Comparison of ENCODE assay signal across 16 mouse cellular contexts in the genomic region with DNA sequence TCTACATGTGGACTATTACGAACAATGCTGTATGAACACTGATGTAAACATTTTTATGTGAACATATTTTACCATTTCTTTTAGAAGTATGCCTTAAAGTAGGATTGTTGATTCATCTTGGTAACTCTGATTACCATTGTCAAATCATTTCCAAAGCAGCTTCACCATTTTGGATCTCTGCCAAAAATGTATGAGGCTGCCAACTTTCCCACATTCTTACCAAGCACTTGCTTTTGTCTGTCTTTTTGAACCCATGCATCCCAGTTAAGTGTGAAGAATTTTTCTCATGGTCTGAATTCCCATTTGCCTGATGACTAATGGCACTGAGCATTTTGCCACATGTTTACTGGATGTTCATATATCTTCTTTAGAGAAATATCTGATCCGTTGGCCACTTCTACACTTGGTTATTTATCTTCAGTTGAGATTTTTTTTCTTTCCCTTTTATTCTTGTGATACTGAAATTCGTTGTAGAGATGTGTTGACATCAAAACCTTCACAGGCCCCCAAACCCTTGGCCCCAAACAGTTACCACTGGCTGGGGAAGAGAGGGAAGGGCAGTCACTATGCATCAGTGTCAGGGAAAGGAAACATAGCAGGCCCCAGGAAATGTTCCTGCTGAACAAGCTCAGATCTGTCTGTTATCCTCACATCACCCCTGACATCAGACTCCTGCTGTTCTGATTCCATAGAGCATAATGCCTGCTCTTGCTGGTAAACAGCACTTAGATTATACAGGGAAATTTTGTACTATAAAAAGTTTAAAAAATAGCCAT.
A peak's percentile ranks its signal among the peaks of the same experiment; 100 is the strongest.
DNase-seq lines count a peak whose midpoint lies in the region; ATAC-seq lines count a peak whose summit lies in the region.
"Had no signal": no experiment of that assay in that cellular context is flagged by ENCODE, and none has a peak within 500 bp of the region (broad histone marks: within the 10 kb centered on the region; RNA-seq: fewer than 3 reads in every experiment).

No protein-coding gene starts in this region.

- ATAC-seq in granulocyte monocyte progenitor cell, adult 5-6 weeks (replicated peaks; ENCODE audit: poor library complexity, severe bottlenecking), result no peak
- ATAC-seq: activated CD4-positive, CD25-positive, alpha-beta regulatory T cell, adult 4 months; CD4-positive, CD25-positive, alpha-beta regulatory T cell, adult 4 months; intestine, embryonic 15.5 days had no signal

- peak; percentile 19 to 21 for DNase-seq in cerebellum, adult 18-20 months
- DNase-seq in cerebellum, adult 11 months, result no peak
- DNase-seq in left cerebral cortex, postnatal 4 days, result peak; percentile 12
- DNase-seq in left cerebral cortex, adult 9 months (ENCODE audit: low spot score in 2 of 2), result no peak
- peak; percentile 55 for DNase-seq in brain, adult 2 months (ENCODE audit: low read depth, low spot score)
- peak; percentile 2 for DNase-seq in fibroblast of lung, adult 2 months (ENCODE audit: low read depth)
- DNase-seq in heart, postnatal 4 days, result no peak
- DNase-seq: adrenal gland, postnatal 14 days; heart, postnatal 10 days; kidney, postnatal 4 days; lung, postnatal 36 days; thymus, postnatal 36 days had no signal

- intact Hi-C loops in left cerebral cortex, postnatal 4 days (cut with DNase I), result no loop called here

Comparison
In these comparisons a context has a peak if more than half of its experiments do, and no peak if none do; other contexts are left out.
1. DNase-seq: peak in cerebellum, adult 18-20 months (2 of 2), left cerebral cortex, postnatal 4 days (single experiment), brain, adult 2 months (single experiment) and fibroblast of lung, adult 2 months (single experiment); none in cerebellum, adult 11 months (single experiment), left cerebral cortex, adult 9 months (0 of 2) and heart, postnatal 4 days (single experiment).